Mouse (Mus musculus) testis, adult 2 months (tissue): ENCODE results near the gene Ugt1a10.

ENCODE experiments used
- CTCF ChIP-seq: fragments of 200-500 bp; IDR thresholded peaks from 2 replicates; pipeline ENCODE4 v1.5.1; 2012; ENCODE audit warnings: low read depth, mild to moderate bottlenecking, inconsistent platforms, low read length, moderate library complexity; ENCODE audit not compliant: control insufficient read depth, insufficient read depth, insufficient replicate concordance
- POLR2A ChIP-seq: fragments of 200-500 bp; IDR thresholded peaks from 2 replicates; pipeline ENCODE4 v1.6.1; 2012; ENCODE audit warnings: low read depth, mild to moderate bottlenecking, inconsistent platforms, low read length, moderate library complexity; ENCODE audit not compliant: control insufficient read depth

- TF ChIP-seq CTCF (no peak), POLR2A (no peak)
Measured at GRCm38 (mm10) chr1:88228121-88228520, 172.9 kb downstream of the Ugt1a10 start.
